Mouse (Mus musculus) C2C12 (cell line): ENCODE results near the gene Slc35f2.

Source experiments
- MYOG ChIP-seq: IDR thresholded peaks from one replicate; pipeline ENCODE4 v1.6.1; 2011; ENCODE audit not compliant: control insufficient read depth, insufficient read length; ENCODE audit errors: extremely low read depth
- USF1 ChIP-seq: IDR thresholded peaks from one replicate; pipeline ENCODE4 v1.6.1; 2011; ENCODE audit warnings: low read depth, mild to moderate bottlenecking, control low read depth, moderate library complexity

DNA sequence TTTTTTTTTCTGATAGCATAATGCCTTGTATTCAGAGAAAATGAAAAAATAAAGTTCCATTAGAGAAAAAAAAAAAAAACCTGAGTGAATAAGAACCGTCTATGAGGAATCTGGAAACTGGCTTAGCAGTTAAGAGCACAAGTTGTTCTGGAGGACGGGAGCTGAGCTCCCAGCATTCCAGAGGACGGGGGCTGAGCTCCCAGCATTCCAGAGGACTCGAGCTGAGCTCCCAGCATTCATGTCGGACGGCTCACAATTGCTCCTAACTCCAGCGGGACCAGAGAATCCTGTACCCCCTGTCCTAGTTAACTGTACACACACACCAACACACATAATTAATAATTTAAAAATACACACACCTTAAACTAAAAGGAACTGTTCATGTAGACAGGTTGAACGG, 67.5 kb downstream of the Slc35f2 start:
- no peak for TF ChIP-seq MYOG
- TF ChIP-seq USF1: no peak
